Mouse (Mus musculus) thymus, postnatal 25 days (tissue): ENCODE data around the gene Elf5.

Experiments
- DNase-seq: peaks from one replicate; pipeline ENCODE4 v3.0.0; 2022

Gene Elf5

DNA sequence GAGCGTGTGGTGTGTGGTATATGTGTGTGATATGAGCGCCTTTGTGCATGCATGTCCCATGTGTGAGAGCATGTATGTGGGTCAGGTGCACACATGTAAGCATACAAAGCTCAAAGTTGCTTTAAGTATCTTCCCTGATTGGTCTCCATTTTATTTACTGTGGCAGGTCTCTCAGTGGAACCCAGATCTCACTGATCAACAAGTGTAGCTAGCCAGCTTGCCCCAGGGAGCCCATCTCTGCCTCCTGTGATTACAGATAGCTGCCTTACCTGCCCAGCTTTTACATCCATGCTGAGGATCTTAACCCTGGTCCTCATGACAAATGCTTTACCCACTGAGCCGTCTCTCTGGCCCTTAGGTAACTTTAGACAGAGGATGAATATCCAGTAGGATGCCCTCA lies 66.8 kb downstream of the Elf5 start:
- no peak for DNase-seq

GRCm38 (mm10) chr2:103480240-103480639 lies 68.8 kb downstream of the Elf5 start:
- DNase-seq, result no peak

- no peak for DNase-seq
Observed at GRCm38 (mm10) chr2:103480871-103481270, 69.4 kb downstream of the Elf5 start.

- DNase-seq, result no peak
Observed at GRCm38 (mm10) chr2:103481314-103482231, 70.1 kb downstream of the Elf5 start.

DNA sequence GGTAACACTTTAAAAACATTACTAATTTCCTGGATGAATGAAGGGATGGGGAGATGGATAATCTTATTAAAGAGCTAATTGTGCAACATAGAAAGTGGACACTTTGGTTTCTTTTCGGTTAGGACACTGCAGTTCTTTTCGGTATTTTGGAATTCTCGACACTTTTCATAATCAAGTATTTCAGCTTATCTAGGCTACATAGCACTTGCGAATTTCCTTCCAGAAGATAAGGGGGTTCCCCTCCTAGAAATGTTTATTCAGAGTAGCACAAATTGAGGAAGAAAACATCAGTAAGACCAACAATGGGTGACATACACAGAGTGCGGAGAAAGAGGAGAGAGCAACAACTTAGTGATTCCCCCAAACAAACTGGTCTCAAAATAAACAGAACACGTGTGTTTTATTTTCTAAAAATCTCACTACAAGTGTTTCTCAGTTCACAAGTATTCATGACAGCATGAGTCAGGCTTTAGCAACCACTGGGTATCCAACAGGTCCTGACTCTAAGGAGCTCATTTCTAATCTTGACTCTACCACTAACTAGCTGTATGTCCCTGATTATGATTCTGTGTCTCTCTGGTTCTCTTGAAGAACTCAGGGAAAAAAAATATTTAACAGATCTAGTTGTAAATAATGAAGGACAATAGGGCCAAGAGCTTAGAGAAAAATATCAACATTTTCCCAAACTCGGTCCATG lies 71.9 kb downstream of the Elf5 start:
- no peak for DNase-seq

- DNase-seq, result no peak
Observed at GRCm38 (mm10) chr2:103483986-103484520, 72.6 kb downstream of the Elf5 start.

- peak; percentile 97 for DNase-seq
Observed at GRCm38 (mm10) chr2:103484617-103485401, 73.3 kb downstream of the Elf5 start, which contains the start of gene Cat. TSS of gene Cat (minus strand) at chr2:103485160.

- DNase-seq, result no peak
Observed at GRCm38 (mm10) chr2:103492526-103492925, 81.0 kb downstream of the Elf5 start.

- DNase-seq, result no peak
Observed at GRCm38 (mm10) chr2:103493827-103494226, 82.3 kb downstream of the Elf5 start.

GRCm38 (mm10) chr2:103495633-103496418 lies 84.3 kb downstream of the Elf5 start:
- DNase-seq, result no peak
